Mouse (Mus musculus): ENCODE results near the gene Enox1. TPM values are rescaled to one million over a fixed set of nuclear protein-coding genes. Genes with fewer than 3 reads are reported as not detected.

The Enox1 gene
- polyA plus RNA-seq, 1 experiment: 3.1 TPM

DNA sequence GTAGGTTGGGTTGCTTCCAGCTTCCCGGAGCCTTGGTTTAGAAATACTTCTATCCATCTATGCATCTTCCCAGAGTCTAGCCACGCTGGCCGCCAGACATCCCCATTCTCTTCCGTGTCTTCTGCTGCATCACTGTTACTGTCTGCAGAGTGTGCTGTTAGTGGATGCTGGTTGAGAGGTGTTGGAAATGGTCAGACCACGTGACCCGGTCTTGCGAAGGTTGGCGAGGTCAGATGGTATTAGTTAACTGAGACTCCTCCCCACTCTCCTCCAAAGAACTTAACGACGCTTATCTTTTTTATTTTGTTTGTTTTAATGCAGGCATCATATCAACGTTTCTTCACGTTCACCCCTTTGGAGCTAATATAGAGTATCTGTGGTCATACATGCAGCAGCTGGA is 550.7 kb downstream of the Enox1 start:
- H3ac ChIP-seq (ENCODE audit: control insufficient read depth, insufficient read length): no peak overlapping the region
- H3K4me3 ChIP-seq: no peak overlapping the region
- no peaks in the 10 kb centered on the region for H3K36me3 ChIP-seq (ENCODE audit: control insufficient read depth, insufficient read depth)
- H3K79me2 ChIP-seq (ENCODE audit: control insufficient read depth, insufficient read depth): no peaks in the 10 kb centered on the region
- TF ChIP-seq SRF (IDR thresholded peaks at IDR 0.05; ENCODE audit: control insufficient read depth, insufficient read length, low read depth): no peak
- TF ChIP-seq POLR2AphosphoS2 (IDR thresholded peaks at IDR 0.05; ENCODE audit: insufficient read length, low read depth): no peak
- no peak for TF ChIP-seq POLR2A (IDR thresholded peaks at IDR 0.05; ENCODE audit: insufficient read length, low read depth)
- no peak for TF ChIP-seq MYOD1 (IDR thresholded peaks at IDR 0.05; ENCODE audit: control insufficient read depth in 1 of 3, insufficient read length in 2 of 3, low read depth in 2 of 3)
- TF ChIP-seq E2F4 (IDR thresholded peaks at IDR 0.05; ENCODE audit: insufficient read depth): no peak
- TF ChIP-seq MAX (IDR thresholded peaks at IDR 0.05; ENCODE audit: low read depth): no peak
- no peak for TF ChIP-seq REST (IDR thresholded peaks at IDR 0.05; ENCODE audit: insufficient read depth, insufficient read length)
- TF ChIP-seq CEBPB (IDR thresholded peaks at IDR 0.05; ENCODE audit: insufficient read depth, poor library complexity, severe bottlenecking): no peak
- no peak for TF ChIP-seq USF1 (IDR thresholded peaks at IDR 0.05; ENCODE audit: low read depth)
- no peak for TF ChIP-seq TCF12 (IDR thresholded peaks at IDR 0.05; ENCODE audit: insufficient read depth, poor library complexity, severe bottlenecking)
- TF ChIP-seq TCF3 (IDR thresholded peaks at IDR 0.05; ENCODE audit: insufficient read length, low read depth): no peak
- no peak for TF ChIP-seq MYOG (IDR thresholded peaks at IDR 0.05; ENCODE audit: control insufficient read depth in 1 of 3, insufficient read depth in 1 of 3, insufficient read length in 2 of 3, low read depth in 2 of 3)
- no peaks in the 10 kb centered on the region for H3K27me3 ChIP-seq (ENCODE audit: control insufficient read depth, insufficient read depth, insufficient read length)
- no peak overlapping the region for H3K4me2 ChIP-seq (ENCODE audit: low read depth)

DNA sequence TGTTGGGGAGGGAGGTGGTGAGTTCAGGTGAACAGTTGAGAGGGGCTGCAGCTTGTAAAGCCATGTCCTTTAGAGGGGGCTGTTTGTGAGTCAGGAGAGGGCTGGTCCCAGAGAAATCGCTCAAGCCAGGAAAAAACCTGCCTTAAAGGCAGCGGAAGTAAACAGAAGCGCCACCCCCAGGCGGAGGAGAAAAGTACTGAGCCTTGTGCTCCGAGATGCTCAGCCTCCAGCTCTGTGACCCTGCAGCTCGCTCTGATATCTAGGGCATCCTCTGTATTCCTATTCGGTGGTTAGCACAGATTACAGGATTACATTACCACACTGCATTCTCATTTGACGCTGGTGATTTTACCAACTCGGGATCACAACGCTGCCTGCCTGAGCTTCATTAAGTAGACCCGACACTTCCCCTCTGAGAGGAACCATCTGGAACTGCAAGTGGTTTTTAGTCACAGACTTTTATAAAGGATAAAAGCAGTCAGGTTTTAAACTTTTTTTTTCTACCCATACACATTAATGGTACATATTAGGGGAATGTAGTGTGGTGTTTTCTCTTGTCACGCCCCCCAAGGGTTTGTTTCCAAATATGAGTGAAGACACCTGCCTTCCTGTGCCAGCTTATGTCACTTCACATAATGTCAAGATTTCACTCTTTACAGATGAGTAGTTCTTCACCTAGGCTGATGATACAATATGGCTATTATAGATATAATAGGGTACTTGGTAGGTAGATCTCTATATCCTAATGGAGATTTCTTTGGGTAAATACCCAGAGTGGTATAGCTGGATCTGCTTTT is 552.0 kb downstream of the Enox1 start:
- no peak overlapping the region for H3ac ChIP-seq (ENCODE audit: control insufficient read depth, insufficient read length)
- H3K4me3 ChIP-seq: no peak overlapping the region
- H3K4me2 ChIP-seq (ENCODE audit: low read depth): no peak overlapping the region
- TF ChIP-seq MYOG (IDR thresholded peaks at IDR 0.05; ENCODE audit: control insufficient read depth in 1 of 3, insufficient read depth in 1 of 3, insufficient read length in 2 of 3, low read depth in 2 of 3) (no peak), E2F4 (IDR thresholded peaks at IDR 0.05; ENCODE audit: insufficient read depth) (no peak), TCF12 (IDR thresholded peaks at IDR 0.05; ENCODE audit: insufficient read depth, poor library complexity, severe bottlenecking) (no peak), MAX (IDR thresholded peaks at IDR 0.05; ENCODE audit: low read depth) (no peak), USF1 (IDR thresholded peaks at IDR 0.05; ENCODE audit: low read depth) (no peak), SRF (IDR thresholded peaks at IDR 0.05; ENCODE audit: control insufficient read depth, insufficient read length, low read depth) (no peak), REST (IDR thresholded peaks at IDR 0.05; ENCODE audit: insufficient read depth, insufficient read length) (no peak), POLR2AphosphoS2 (IDR thresholded peaks at IDR 0.05; ENCODE audit: insufficient read length, low read depth) (no peak), TCF3 (IDR thresholded peaks at IDR 0.05; ENCODE audit: insufficient read length, low read depth) (no peak), MYOD1 (IDR thresholded peaks at IDR 0.05; ENCODE audit: control insufficient read depth in 1 of 3, insufficient read length in 2 of 3, low read depth in 2 of 3) (no peak)
- no peaks in the 10 kb centered on the region for H3K79me2 ChIP-seq (ENCODE audit: control insufficient read depth, insufficient read depth)
- no peaks in the 10 kb centered on the region for H3K27me3 ChIP-seq (ENCODE audit: control insufficient read depth, insufficient read depth, insufficient read length)
- H3K36me3 ChIP-seq (ENCODE audit: control insufficient read depth, insufficient read depth): no peaks in the 10 kb centered on the region

DNA sequence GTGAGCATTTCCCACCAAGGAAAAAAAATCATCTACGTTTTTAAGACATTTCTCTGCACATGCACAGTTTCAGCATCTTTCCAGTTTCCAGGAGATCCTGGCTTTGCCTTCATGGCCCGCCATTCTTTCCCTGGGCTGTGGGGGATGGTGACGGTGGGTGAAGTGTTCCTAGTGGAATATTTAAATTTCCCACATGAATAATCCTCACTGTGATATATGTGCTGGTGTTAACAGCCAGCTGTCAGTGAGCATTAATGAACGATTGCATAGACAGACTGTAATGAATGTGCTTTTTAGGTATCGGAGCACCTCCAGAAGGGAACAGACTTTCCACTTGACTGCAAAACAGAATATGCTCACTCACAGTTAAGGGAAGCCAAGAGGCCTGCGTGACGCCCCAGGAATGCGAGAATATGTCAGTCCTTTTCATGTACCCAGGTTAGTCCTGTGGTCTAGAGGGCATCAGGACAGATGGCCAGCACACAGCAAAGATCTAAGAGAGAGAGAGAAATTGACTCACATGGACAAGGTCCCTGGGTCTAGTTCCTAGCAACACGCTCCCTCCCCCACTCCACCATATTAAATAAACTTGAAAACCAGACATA is 558.5 kb downstream of the Enox1 start:
- TF ChIP-seq USF1 (IDR thresholded peaks at IDR 0.05; ENCODE audit: low read depth) (no peak), TCF12 (IDR thresholded peaks at IDR 0.05; ENCODE audit: insufficient read depth, poor library complexity, severe bottlenecking) (no peak), MYOD1 (IDR thresholded peaks at IDR 0.05; ENCODE audit: control insufficient read depth in 1 of 3, insufficient read length in 2 of 3, low read depth in 2 of 3) (no peak), MAX (IDR thresholded peaks at IDR 0.05; ENCODE audit: low read depth) (no peak), CEBPB (IDR thresholded peaks at IDR 0.05; ENCODE audit: insufficient read depth, poor library complexity, severe bottlenecking) (no peak), SRF (IDR thresholded peaks at IDR 0.05; ENCODE audit: control insufficient read depth, insufficient read length, low read depth) (no peak), MYOG (IDR thresholded peaks at IDR 0.05; ENCODE audit: control insufficient read depth in 1 of 3, insufficient read depth in 1 of 3, insufficient read length in 2 of 3, low read depth in 2 of 3) (no peak), POLR2A (IDR thresholded peaks at IDR 0.05; ENCODE audit: insufficient read length, low read depth) (no peak), POLR2AphosphoS2 (IDR thresholded peaks at IDR 0.05; ENCODE audit: insufficient read length, low read depth) (no peak), TCF3 (IDR thresholded peaks at IDR 0.05; ENCODE audit: insufficient read length, low read depth) (no peak), REST (IDR thresholded peaks at IDR 0.05; ENCODE audit: insufficient read depth, insufficient read length) (no peak), E2F4 (IDR thresholded peaks at IDR 0.05; ENCODE audit: insufficient read depth) (no peak)
- Histone ChIP-seq H3ac (ENCODE audit: control insufficient read depth, insufficient read length) (no peak overlapping the region), H3K27me3 (ENCODE audit: control insufficient read depth, insufficient read depth, insufficient read length) (no peaks in the 10 kb centered on the region), H3K36me3 (ENCODE audit: control insufficient read depth, insufficient read depth) (no peaks in the 10 kb centered on the region), H3K79me2 (ENCODE audit: control insufficient read depth, insufficient read depth) (no peaks in the 10 kb centered on the region), H3K4me2 (ENCODE audit: low read depth) (no peak overlapping the region), H3K4me3 (no peak overlapping the region)

DNA sequence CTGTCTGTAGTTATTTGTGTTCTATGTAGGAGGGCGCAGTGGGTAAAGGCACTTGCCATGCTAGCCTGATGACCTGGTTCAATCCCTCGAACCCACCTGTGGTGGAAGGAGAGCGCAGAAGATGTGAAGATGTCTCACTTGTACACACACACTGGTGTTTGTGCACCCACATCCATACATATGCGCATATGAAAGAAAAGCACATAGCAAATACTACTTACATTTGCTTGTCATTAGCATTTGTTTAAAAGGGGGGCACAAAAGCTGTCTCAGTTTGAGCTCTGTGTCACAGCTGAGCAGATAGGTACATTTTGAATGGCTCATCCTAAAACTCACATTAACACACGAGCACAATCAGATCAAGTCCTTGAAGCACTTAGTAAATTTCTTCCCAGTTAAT is 560.4 kb downstream of the Enox1 start:
- Histone ChIP-seq H3K4me2 (ENCODE audit: low read depth) (no peak overlapping the region), H3K79me2 (ENCODE audit: control insufficient read depth, insufficient read depth) (no peaks in the 10 kb centered on the region), H3K4me3 (no peak overlapping the region), H3K36me3 (ENCODE audit: control insufficient read depth, insufficient read depth) (no peaks in the 10 kb centered on the region), H3ac (ENCODE audit: control insufficient read depth, insufficient read length) (no peak overlapping the region), H3K27me3 (ENCODE audit: control insufficient read depth, insufficient read depth, insufficient read length) (no peaks in the 10 kb centered on the region)
- no peak for TF ChIP-seq TCF12 (IDR thresholded peaks at IDR 0.05; ENCODE audit: insufficient read depth, poor library complexity, severe bottlenecking)
- no peak for TF ChIP-seq MAX (IDR thresholded peaks at IDR 0.05; ENCODE audit: low read depth)
- TF ChIP-seq POLR2AphosphoS2 (IDR thresholded peaks at IDR 0.05; ENCODE audit: insufficient read length, low read depth): no peak
- TF ChIP-seq SRF (IDR thresholded peaks at IDR 0.05; ENCODE audit: control insufficient read depth, insufficient read length, low read depth): no peak

All from myocyte (in vitro differentiated cells).